Mouse (Mus musculus) spleen, adult 2 months (tissue): ENCODE data around the gene Znhit6. TPM values are rescaled to one million over a fixed set of nuclear protein-coding genes. Genes with fewer than 3 reads are reported as not detected.

Experiments used
- DNase-seq, 2 experiments: peaks; one replicate each; pipeline versions ENCODE4 v3.0.0 to v3.0.0-alpha.2; 2012 to 2021; ENCODE audit warnings: low spot score in 2 of 2, low read depth in 1 of 2
- H3K27ac ChIP-seq: fragments of 200-500 bp; 2 replicates; pipeline ENCODE4 v1.5.1; 2012; ENCODE audit warnings: low read length, inconsistent platforms; ENCODE audit not compliant: insufficient read depth
- H3K27me3 ChIP-seq: fragments of 200-500 bp; 2 replicates; pipeline ENCODE4 v1.6.1; 2012; ENCODE audit warnings: mild to moderate bottlenecking, moderate library complexity, low read length, inconsistent platforms; ENCODE audit not compliant: control insufficient read depth, insufficient read depth
- H3K36me3 ChIP-seq: fragments of 200-500 bp; 2 replicates; pipeline ENCODE4 v1.6.1; 2012; ENCODE audit warnings: mild to moderate bottlenecking, low read length, inconsistent platforms; ENCODE audit not compliant: control insufficient read depth, insufficient read depth
- H3K4me1 ChIP-seq: fragments of 200-500 bp; 2 replicates; pipeline ENCODE4 v1.6.1; 2011; ENCODE audit warnings: inconsistent platforms; ENCODE audit not compliant: control insufficient read depth, insufficient read depth, insufficient read length
- H3K4me3 ChIP-seq: fragments of 200-500 bp; 2 replicates; pipeline ENCODE4 v1.5.1; 2011; ENCODE audit warnings: mild to moderate bottlenecking, inconsistent platforms; ENCODE audit not compliant: insufficient read depth, insufficient read length; ENCODE audit errors: extremely low read depth
- CTCF ChIP-seq: fragments of 200-500 bp; IDR thresholded peaks from 2 replicates; pipeline ENCODE4 v1.5.1; 2011; ENCODE audit warnings: mild to moderate bottlenecking, inconsistent platforms; ENCODE audit not compliant: insufficient read depth, insufficient read length, insufficient replicate concordance; ENCODE audit errors: extremely low read depth
- POLR2A ChIP-seq: fragments of 200-500 bp; IDR thresholded peaks from 2 replicates; pipeline ENCODE4 v1.6.1; 2011; ENCODE audit warnings: low read depth, low read length, inconsistent platforms
- WGBS: fragments of 180-500 bp; shearing (Covaris S2); methylation state at CpG from one replicate; pipeline ENCODE4 v1.1.7; 2018; 5-methylcytosine and 5-hydroxymethylcytosine counted together
- polyA plus RNA-seq: library from polyadenylated mRNA; depleted of rRNA; stranded (reverse); fragments of >200 nt; gene quantifications from 2 replicates; pipeline ENCODE4 v1.2.3, GENCODE M21; 2012

Gene Znhit6
- polyA plus RNA-seq, 1 experiment = 2.5 TPM

- Histone ChIP-seq H3K4me1 (no peaks in the 10 kb centered on the region; the same call in 1 of the 2 replicates), H3K4me3 (no peak overlapping the region), H3K27ac (no peak overlapping the region), H3K27me3 (no peaks in the 10 kb centered on the region), H3K36me3 (no peaks in the 10 kb centered on the region)
- no peak for DNase-seq
- 84% methylated on average over 6 of the region's 6 CpGs for WGBS
- no peak for TF ChIP-seq CTCF
- TF ChIP-seq POLR2A = no peak
Observed at GRCm38 (mm10) chr3:145645463-145645862, 69.5 kb downstream of the Znhit6 start.

- WGBS = 85% methylated on average over 3 of the region's 3 CpGs
- H3K4me1 ChIP-seq = no peaks in the 10 kb centered on the region; the same call in 1 of the 2 replicates
- H3K36me3 ChIP-seq = no peaks in the 10 kb centered on the region
- no peak for DNase-seq
- no peaks in the 10 kb centered on the region for H3K27me3 ChIP-seq
- TF ChIP-seq POLR2A (no peak), CTCF (no peak)
- no peak overlapping the region for H3K4me3 ChIP-seq
- no peak overlapping the region for H3K27ac ChIP-seq
Observed at GRCm38 (mm10) chr3:145646009-145646408, 70.0 kb downstream of the Znhit6 start.

GRCm38 (mm10) chr3:145646666-145647065 lies 70.7 kb downstream of the Znhit6 start:
- Histone ChIP-seq H3K4me1 (no peaks in the 10 kb centered on the region; the same call in 1 of the 2 replicates), H3K4me3 (no peak overlapping the region), H3K27ac (no peak overlapping the region), H3K36me3 (no peaks in the 10 kb centered on the region), H3K27me3 (peaks cover 2% of the 10 kb centered on the region; the same call in 1 of the 2 replicates)
- DNase-seq = no peak
- 51% methylated on average over 2 of the region's 2 CpGs for WGBS
- TF ChIP-seq CTCF (no peak), POLR2A (no peak)

GRCm38 (mm10) chr3:145647416-145647815 lies 71.4 kb downstream of the Znhit6 start:
- Histone ChIP-seq H3K4me1 (no peaks in the 10 kb centered on the region; the same call in 1 of the 2 replicates), H3K27me3 (peaks cover 2% of the 10 kb centered on the region; the same call in 1 of the 2 replicates), H3K4me3 (no peak overlapping the region), H3K27ac (no peak overlapping the region), H3K36me3 (no peaks in the 10 kb centered on the region)
- 90% methylated on average over 18 of the region's 18 CpGs for WGBS
- TF ChIP-seq CTCF = no peak
- TF ChIP-seq POLR2A = no peak
- no peak for DNase-seq

GRCm38 (mm10) chr3:145648097-145648931 lies 72.3 kb downstream of the Znhit6 start:
- Histone ChIP-seq H3K36me3 (no peaks in the 10 kb centered on the region), H3K27me3 (peaks cover 7% of the 10 kb centered on the region; the same call in 1 of the 2 replicates), H3K4me1 (no peaks in the 10 kb centered on the region; the same call in 1 of the 2 replicates), H3K27ac (no peak overlapping the region), H3K4me3 (no peak overlapping the region)
- TF ChIP-seq POLR2A (no peak), CTCF (no peak)
- DNase-seq = no peak
- WGBS = 23% methylated on average over 26 of the region's 26 CpGs

- DNase-seq = no peak
- H3K4me1 ChIP-seq = no peaks in the 10 kb centered on the region; the same call in 1 of the 2 replicates
- H3K27me3 ChIP-seq = peaks cover 10% of the 10 kb centered on the region; the same call in 1 of the 2 replicates
- no peaks in the 10 kb centered on the region for H3K36me3 ChIP-seq
- peak overlapping the region; percentile 35; the same call in 1 of the 2 replicates for H3K4me3 ChIP-seq
- TF ChIP-seq POLR2A (no peak), CTCF (no peak)
- WGBS = 3% methylated on average over 49 of the region's 49 CpGs
- H3K27ac ChIP-seq = peak overlapping the region; percentile 56
Observed at GRCm38 (mm10) chr3:145648991-145649851, 73.2 kb downstream of the Znhit6 start.
